Mouse (Mus musculus) forebrain, embryonic 11.5 days (tissue): ENCODE measurements around the gene Wdr59. TPM values are rescaled to one million over a fixed set of nuclear protein-coding genes. Genes with fewer than 3 reads are reported as not detected.
A peak's percentile ranks its signal among the peaks of the same experiment; 100 is the strongest.

Source experiments
- ATAC-seq: fragments of 200-750 bp; cut with Nextera tagmentation; replicated peaks from 2 replicates; pipeline ENCODE4 v1.8.0; 2017; ENCODE audit warnings: moderate TSS enrichment; ENCODE audit not compliant: low FRiP score
- DNase-seq: peaks from one replicate; pipeline ENCODE4 v3.0.0-alpha.2; 2017; ENCODE audit warnings: low spot score
- H3K27ac ChIP-seq: fragments of 300-500 bp; sonication (generic); 2 replicates; pipeline ENCODE4 v1.5.1; 2014; ENCODE audit warnings: low read depth, low read length
- H3K27me3 ChIP-seq: fragments of 300-500 bp; sonication (generic); 2 replicates; pipeline ENCODE4 v1.6.1; 2014; ENCODE audit warnings: mild to moderate bottlenecking, low read length, mixed read lengths; ENCODE audit not compliant: control insufficient read depth, insufficient read depth
- H3K36me3 ChIP-seq: fragments of 300-500 bp; sonication (generic); 2 replicates; pipeline ENCODE4 v1.6.1; 2014; ENCODE audit warnings: mild to moderate bottlenecking, low read length, moderate library complexity, mixed read lengths; ENCODE audit not compliant: control insufficient read depth, insufficient read depth
- H3K4me1 ChIP-seq: fragments of 300-500 bp; sonication (generic); replicated peaks from 2 replicates; pipeline ENCODE4 v1.6.1; 2014; ENCODE audit warnings: low read length, mixed read lengths; ENCODE audit not compliant: control insufficient read depth, insufficient read depth
- H3K4me2 ChIP-seq: fragments of 300-500 bp; sonication (generic); 2 replicates; pipeline ENCODE4 v1.6.1; 2014; ENCODE audit warnings: low read depth, mild to moderate bottlenecking, low read length, moderate library complexity, mixed read lengths; ENCODE audit not compliant: severe bottlenecking
- H3K4me3 ChIP-seq: fragments of 300-500 bp; sonication (generic); 2 replicates; pipeline ENCODE4 v1.5.1; 2014; ENCODE audit warnings: low read depth, low read length
- H3K9ac ChIP-seq: fragments of 300-500 bp; sonication (generic); 2 replicates; pipeline ENCODE4 v1.6.1; 2014; ENCODE audit warnings: low read length
- H3K9me3 ChIP-seq: fragments of 300-500 bp; sonication (generic); 2 replicates; pipeline ENCODE4 v1.6.1; 2016; ENCODE audit warnings: low read length, mixed read lengths; ENCODE audit not compliant: control insufficient read depth
- WGBS: fragments of 180-500 bp; shearing (Covaris S2); extraction: QIAGEN DNeasy Blood & Tissue Kit; methylation state at CpG from one replicate; pipeline ENCODE4 v1.1.7; 2014; 5-methylcytosine and 5-hydroxymethylcytosine counted together
- microRNA-seq: library from miRNA; unstranded; fragments of <30 nt; microRNA quantifications from one replicate; pipeline ENCODE4, GENCODE M21; 2016; ENCODE audit not compliant: insufficient number of aligned reads
- polyA plus RNA-seq: library from polyadenylated mRNA; unstranded; fragments of >200 nt; fragmentation: Nextera tagmentation; extraction: Ambion mirVana; gene quantifications from 2 replicates; pipeline ENCODE4 v1.2.1, GENCODE M21; 2014

Gene Wdr59
- polyA plus RNA-seq, 1 experiment from 2014 or later, result 3.7 TPM

- DNase-seq (no peak), ATAC-seq (no peak)
- Histone ChIP-seq H3K27ac (no peak overlapping the region), H3K9ac (no peak overlapping the region), H3K36me3 (no peaks in the 10 kb centered on the region), H3K4me2 (no peak overlapping the region), H3K4me3 (no peak overlapping the region), H3K9me3 (no peaks in the 10 kb centered on the region), H3K4me1 (no peaks in the 10 kb centered on the region), H3K27me3 (no peaks in the 10 kb centered on the region)
- WGBS, result 86% methylated on average over 2 of the region's 2 CpGs
These were observed 99.3 kb downstream of the Wdr59 start for GRCm38 (mm10) chr8:111422614-111423013.

- 82% methylated on average over 3 of the region's 3 CpGs for WGBS
- H3K27me3 ChIP-seq, result no peaks in the 10 kb centered on the region
- no peak for ATAC-seq
These were observed 102.7 kb downstream of the Wdr59 start for GRCm38 (mm10) chr8:111419171-111419570.

GRCm38 (mm10) chr8:111418601-111419000 lies 103.3 kb downstream of the Wdr59 start:
- no peaks in the 10 kb centered on the region for H3K9me3 ChIP-seq
- no peak overlapping the region for H3K9ac ChIP-seq
- no peak overlapping the region for H3K27ac ChIP-seq
- H3K4me1 ChIP-seq, result no peaks in the 10 kb centered on the region
- WGBS, result 42% methylated on average over 9 of the region's 9 CpGs
- H3K4me2 ChIP-seq, result no peak overlapping the region
- ATAC-seq (no peak), DNase-seq (peak; percentile 56)
- no peak overlapping the region for H3K4me3 ChIP-seq
- H3K36me3 ChIP-seq, result no peaks in the 10 kb centered on the region
- no peaks in the 10 kb centered on the region for H3K27me3 ChIP-seq

More at GRCm38 (mm10) chr8:111419171-111419570, 102.7 kb downstream of the Wdr59 start:
- no peak overlapping the region for H3K4me3 ChIP-seq
- no peak overlapping the region for H3K4me2 ChIP-seq
- no peak overlapping the region for H3K9ac ChIP-seq
- H3K4me1 ChIP-seq, result no peaks in the 10 kb centered on the region
- no peak overlapping the region for H3K27ac ChIP-seq
- H3K36me3 ChIP-seq, result no peaks in the 10 kb centered on the region
- DNase-seq, result no peak
- no peaks in the 10 kb centered on the region for H3K9me3 ChIP-seq

- Histone ChIP-seq H3K27me3 (no peaks in the 10 kb centered on the region), H3K9ac (no peak overlapping the region), H3K9me3 (no peaks in the 10 kb centered on the region), H3K4me2 (no peak overlapping the region), H3K4me3 (no peak overlapping the region), H3K4me1 (no peaks in the 10 kb centered on the region), H3K27ac (no peak overlapping the region), H3K36me3 (no peaks in the 10 kb centered on the region)
- whole genome bisulfite sequencing, result 92% methylated on average over 10 of the region's 10 CpGs
- ATAC-seq, result no peak
- no peak for DNase-seq
These were observed 104.7 kb downstream of the Wdr59 start for GRCm38 (mm10) chr8:111417222-111417621.

- no peak overlapping the region for H3K9ac ChIP-seq
- H3K36me3 ChIP-seq, result no peaks in the 10 kb centered on the region
- no peak overlapping the region for H3K27ac ChIP-seq
- no peaks in the 10 kb centered on the region for H3K4me1 ChIP-seq
- no peak overlapping the region for H3K4me2 ChIP-seq
- H3K4me3 ChIP-seq, result no peak overlapping the region
- no peaks in the 10 kb centered on the region for H3K9me3 ChIP-seq
- DNase-seq, result no peak
- 55% methylated on average over 4 of the region's 4 CpGs for WGBS
- H3K27me3 ChIP-seq, result no peaks in the 10 kb centered on the region
- no peak for ATAC-seq
These were observed 118.5 kb downstream of the Wdr59 start for GRCm38 (mm10) chr8:111403391-111403790.

Small RNA genes lying within 50 kb of the gene (microRNA-seq; reads per million reads assigned to microRNA genes)
- not detected for gene Mir1957b

Other genes with a start within 250 kb of the Wdr59 start
- 97.3 TPM in 2 replicates for gene Rfwd3, start 221.9 kb downstream of the Wdr59 start, polyA plus RNA-seq
- gene Mlkl, start 183.9 kb downstream of the Wdr59 start, polyA plus RNA-seq, result 0.43 TPM in 1 of 2 replicates, not detected in the other
- gene Fa2h, start 128.3 kb downstream of the Wdr59 start, polyA plus RNA-seq, result 0.09 TPM in 1 of 2 replicates, not detected in the other
- gene Znrf1, start 14.0 kb upstream of the Wdr59 start, polyA plus RNA-seq, result 64.1 and 71.5 TPM in 2 replicates
- 0.11 and 0.27 TPM in 2 replicates for gene Ldhd, start 108.3 kb upstream of the Wdr59 start, polyA plus RNA-seq
- 21.8 and 25.0 TPM in 2 replicates for gene Zfp1, start 121.3 kb upstream of the Wdr59 start, polyA plus RNA-seq
- gene Ctrb1, start 168.9 kb upstream of the Wdr59 start, polyA plus RNA-seq, result not detected in 2 replicates
- 60.1 and 60.8 TPM in 2 replicates for gene Bcar1, start 221.7 kb upstream of the Wdr59 start, polyA plus RNA-seq